Mouse (Mus musculus) forebrain, postnatal 0 days (tissue): Measurements from ENCODE around the gene Pabpn1l. TPM values are rescaled to one million over a fixed set of nuclear protein-coding genes. Genes with fewer than 3 reads are reported as not detected.
"Not testable (repeated sequence)": the region's sequence is repeated elsewhere in the genome, so short reads cannot be mapped to it uniquely, and the experiment has no call there.

Experiments
- ATAC-seq: fragments of 200-750 bp; cut with Nextera tagmentation; 2 replicates; pipeline ENCODE4 v1.8.0; 2017; ENCODE audit warnings: mild to moderate bottlenecking, moderate library complexity
- DNase-seq: peaks from one replicate; pipeline ENCODE4 v3.0.0-alpha.2; 2015
- H3K27ac ChIP-seq: fragments of 300-500 bp; sonication (generic); 2 replicates; pipeline ENCODE4 v1.5.1; 2014; ENCODE audit warnings: low read depth, mild to moderate bottlenecking, antibody characterized with exemption, low read length, moderate library complexity, mixed read lengths
- H3K27me3 ChIP-seq: fragments of 300-500 bp; sonication (generic); 2 replicates; pipeline ENCODE4 v1.6.1; 2014; ENCODE audit warnings: mild to moderate bottlenecking, low read length, mixed read lengths; ENCODE audit not compliant: insufficient read depth
- H3K36me3 ChIP-seq: fragments of 300-500 bp; sonication (generic); 2 replicates; pipeline ENCODE4 v1.6.1; 2014; ENCODE audit warnings: mild to moderate bottlenecking, moderate library complexity; ENCODE audit not compliant: insufficient read depth
- H3K4me1 ChIP-seq: fragments of 300-500 bp; sonication (generic); 2 replicates; pipeline ENCODE4 v1.6.1; 2014; ENCODE audit warnings: antibody characterized with exemption; ENCODE audit not compliant: insufficient read depth
- H3K4me2 ChIP-seq: fragments of 300-500 bp; sonication (generic); 2 replicates; pipeline ENCODE4 v1.6.1; 2014; ENCODE audit warnings: low read depth, mild to moderate bottlenecking, moderate library complexity
- H3K4me3 ChIP-seq: fragments of 300-500 bp; sonication (generic); 2 replicates; pipeline ENCODE4 v1.5.1; 2014; ENCODE audit warnings: low read depth, low read length, mixed read lengths
- H3K9ac ChIP-seq: fragments of 300-500 bp; sonication (generic); 2 replicates; pipeline ENCODE4 v1.6.1; 2014; ENCODE audit warnings: mild to moderate bottlenecking
- H3K9me3 ChIP-seq: fragments of 300-500 bp; sonication (generic); 2 replicates; pipeline ENCODE4 v1.6.1; 2016; ENCODE audit warnings: low read length
- CTCF ChIP-seq: sonication (generic); IDR thresholded peaks from 2 replicates; pipeline ENCODE4 v1.5.1; 2016; ENCODE audit warnings: antibody characterized with exemption, control low read depth, low read depth
- WGBS: fragments of 180-500 bp; shearing (Covaris S2); extraction: QIAGEN DNeasy Blood & Tissue Kit; methylation state at CpG from one replicate; pipeline ENCODE4 v1.1.7; 2014; 5-methylcytosine and 5-hydroxymethylcytosine counted together
- polyA plus RNA-seq: library from polyadenylated mRNA; unstranded; fragments of >200 nt; fragmentation: Nextera tagmentation; extraction: Ambion mirVana; gene quantifications from 2 replicates; pipeline ENCODE4 v1.2.1, GENCODE M21; 2015
- total RNA-seq: library from RNA; depleted of rRNA; stranded (reverse); fragments of >200 nt; gene quantifications from 2 replicates; pipeline ENCODE4 v1.2.3, GENCODE M21; 2014

Pabpn1l gene
- total and polyA plus RNA-seq, 2 experiments from 2014 or later: not detected

DNA sequence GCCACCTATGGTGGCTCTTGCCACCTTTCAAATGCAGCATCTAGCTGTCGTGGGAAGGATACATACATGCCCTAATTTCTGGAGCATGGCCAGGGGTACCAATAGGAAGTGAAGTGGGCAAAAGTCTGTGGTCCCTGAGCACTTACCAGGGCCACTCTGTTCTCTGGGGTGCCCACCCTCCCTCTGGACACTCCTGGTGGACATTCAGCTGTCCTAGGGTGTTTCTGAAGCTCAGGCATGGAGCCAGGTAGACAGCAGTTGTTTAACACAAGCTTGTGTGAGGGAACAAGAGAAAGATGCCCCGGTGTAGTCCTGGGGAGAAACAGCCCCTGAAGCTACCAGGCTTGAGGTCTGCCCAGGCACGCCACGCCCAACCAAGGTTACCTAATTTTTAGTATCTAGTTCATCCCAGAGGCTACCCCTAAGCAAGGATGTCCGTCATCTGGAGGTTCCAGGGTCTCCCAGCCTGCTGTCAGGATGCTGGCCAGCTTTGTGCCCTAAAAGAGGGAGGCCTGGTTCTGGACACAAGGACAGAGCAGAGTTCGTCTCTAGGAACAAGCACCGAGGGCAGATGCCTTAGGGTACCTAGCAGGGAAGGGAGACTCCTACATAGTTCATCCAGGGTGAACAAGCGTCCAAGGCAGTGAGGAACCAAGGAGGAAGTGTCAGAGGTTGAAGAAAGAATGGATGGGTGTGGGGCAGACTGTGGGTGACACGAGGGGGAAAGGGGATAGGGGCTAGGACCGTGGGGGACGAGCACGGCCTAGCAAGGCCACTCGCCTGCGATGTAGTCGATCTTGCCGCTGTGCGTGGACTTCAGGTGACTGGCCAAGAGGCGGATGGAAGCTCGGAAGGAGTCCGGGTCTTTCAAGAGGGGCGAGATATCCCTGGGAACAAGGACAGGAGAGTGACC is 46.5 kb downstream of the Pabpn1l start:
- 14% methylated on average over 21 of the region's 21 CpGs for WGBS
- no peak for TF ChIP-seq CTCF
- H3K27me3 ChIP-seq: no peaks in the 10 kb centered on the region
- H3K4me3 ChIP-seq: peak overlapping the region; percentile 53
- no peaks in the 10 kb centered on the region for H3K9me3 ChIP-seq
- peak overlapping the region; percentile 36 for H3K27ac ChIP-seq
- peaks cover 20% of the 10 kb centered on the region for H3K4me1 ChIP-seq
- H3K9ac ChIP-seq: peak overlapping the region; percentile 61
- peaks cover 16% of the 10 kb centered on the region for H3K36me3 ChIP-seq
- peak overlapping the region; percentile 66 for H3K4me2 ChIP-seq
- peak; percentile 19 for ATAC-seq
- no peak for DNase-seq

DNA sequence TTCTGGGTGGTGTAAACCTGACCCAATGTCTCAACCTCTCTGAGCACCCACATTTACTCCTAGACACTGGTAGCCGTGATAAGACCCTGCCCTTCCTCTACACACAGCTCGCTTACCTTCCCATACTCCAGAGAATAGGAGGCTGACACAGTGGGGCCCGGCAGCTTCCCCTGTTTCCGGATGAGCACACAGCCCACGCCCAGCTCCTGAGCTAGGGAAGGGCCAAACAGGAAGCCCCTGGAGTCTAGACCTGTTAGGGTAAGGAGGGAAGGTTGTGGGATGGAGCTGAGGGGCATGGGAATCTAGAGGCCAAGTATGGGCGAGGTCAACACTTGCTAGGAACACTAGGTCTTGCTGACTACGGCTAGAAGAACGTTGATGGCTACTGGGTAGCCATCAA is 47.3 kb downstream of the Pabpn1l start:
- H3K9ac ChIP-seq: no peak overlapping the region
- H3K9me3 ChIP-seq: no peaks in the 10 kb centered on the region
- H3K36me3 ChIP-seq: peaks cover 16% of the 10 kb centered on the region
- H3K27me3 ChIP-seq: no peaks in the 10 kb centered on the region
- no peak overlapping the region for H3K27ac ChIP-seq
- H3K4me2 ChIP-seq: peak overlapping the region; percentile 66
- TF ChIP-seq CTCF: no peak
- DNase-seq (no peak), ATAC-seq (no peak)
- peak overlapping the region; percentile 53; the same call in 1 of the 2 replicates for H3K4me3 ChIP-seq
- 82% methylated on average over 8 of the region's 8 CpGs for WGBS
- H3K4me1 ChIP-seq: peaks cover 20% of the 10 kb centered on the region

DNA sequence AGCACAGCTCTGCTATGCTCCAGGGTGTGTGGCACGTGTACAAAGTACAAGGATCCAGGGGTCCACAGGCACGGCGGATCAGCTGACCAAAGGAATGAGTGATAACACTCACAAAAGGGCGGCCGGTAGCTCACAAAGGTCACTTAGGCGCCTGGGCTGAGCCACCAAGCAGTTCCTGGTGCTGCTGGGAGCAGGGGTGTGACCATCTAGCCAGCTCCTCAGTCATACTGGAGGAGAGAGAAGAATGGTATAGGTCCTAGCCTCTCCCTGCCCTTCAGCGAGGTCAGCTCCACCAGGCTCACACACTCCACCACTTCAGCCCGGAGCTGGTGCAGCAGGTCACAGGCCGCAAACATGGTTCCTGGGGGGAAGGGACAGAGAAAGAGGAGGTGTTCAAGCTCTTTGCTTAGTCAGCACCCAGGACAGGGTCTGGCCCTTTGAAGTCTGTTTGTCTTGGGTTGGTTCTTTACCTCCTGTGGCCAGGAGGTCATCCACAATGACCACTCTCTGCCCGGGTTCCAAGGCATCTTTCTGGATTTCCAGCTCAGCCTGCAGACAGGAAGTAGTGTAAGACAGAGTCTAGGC is 47.8 kb downstream of the Pabpn1l start:
- H3K4me2 ChIP-seq: peak overlapping the region; percentile 66

DNA sequence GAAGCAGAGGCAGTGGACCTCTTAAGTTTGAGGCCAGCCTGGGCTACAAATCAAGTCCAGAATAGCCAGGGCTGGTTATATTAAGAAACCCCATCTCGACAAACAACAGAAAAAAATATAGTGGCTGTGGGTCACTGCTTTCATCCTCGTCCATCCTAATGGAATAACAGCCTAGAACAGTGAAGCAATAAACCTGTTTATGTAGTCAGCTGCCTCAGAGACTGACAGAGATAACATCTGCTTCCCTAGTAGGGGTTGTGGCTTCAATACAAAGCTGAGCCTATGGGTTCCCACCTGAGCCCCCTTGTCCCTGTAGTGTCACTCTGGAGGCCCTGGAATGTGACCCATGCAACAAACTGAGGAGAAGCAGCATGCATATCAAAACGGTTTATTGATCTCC is 48.3 kb downstream of the Pabpn1l start:
- WGBS: 74% methylated on average over 3 of the region's 3 CpGs
- Histone ChIP-seq H3K4me2 (no peak overlapping the region), H3K4me1 (peaks cover 20% of the 10 kb centered on the region), H3K9me3 (no peaks in the 10 kb centered on the region), H3K27me3 (no peaks in the 10 kb centered on the region), H3K9ac (no peak overlapping the region), H3K36me3 (peaks cover 16% of the 10 kb centered on the region), H3K4me3 (no peak overlapping the region), H3K27ac (no peak overlapping the region)
- DNase-seq (no peak), ATAC-seq (no peak)
- no peak for TF ChIP-seq CTCF

More for the DNA sequence above, 47.8 kb downstream of the Pabpn1l start:
- WGBS: 65% methylated on average over 10 of the region's 10 CpGs
- Histone ChIP-seq H3K4me1 (peaks cover 20% of the 10 kb centered on the region), H3K4me3 (no peak overlapping the region), H3K36me3 (peaks cover 16% of the 10 kb centered on the region), H3K9me3 (no peaks in the 10 kb centered on the region), H3K9ac (no peak overlapping the region), H3K27me3 (no peaks in the 10 kb centered on the region), H3K27ac (no peak overlapping the region)
- ATAC-seq (no peak), DNase-seq (no peak)
- no peak for TF ChIP-seq CTCF

DNA sequence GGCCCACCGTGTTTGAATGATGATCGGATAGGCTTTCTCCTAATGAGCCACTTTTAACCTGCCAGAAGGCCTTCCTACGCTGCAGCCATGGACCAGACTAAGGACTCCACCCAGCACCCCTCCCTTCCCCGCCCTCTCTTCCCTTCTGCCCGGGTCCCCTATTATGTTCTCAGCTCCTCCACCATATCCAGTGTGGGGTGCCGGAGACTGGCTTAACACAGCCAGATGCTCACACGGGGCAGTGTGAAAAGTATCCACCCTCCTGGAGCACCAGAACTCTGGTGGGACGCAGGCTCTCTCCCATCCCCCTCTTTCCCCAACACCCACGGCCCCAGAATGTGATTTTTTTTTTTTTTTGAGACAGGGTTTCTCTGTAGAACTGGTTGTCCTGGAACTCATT is 49.0 kb downstream of the Pabpn1l start:
- whole genome bisulfite sequencing: 49% methylated on average over 9 of the region's 9 CpGs
- H3K9me3 ChIP-seq: no peaks in the 10 kb centered on the region
- no peak for TF ChIP-seq CTCF
- DNase-seq (no peak), ATAC-seq (no peak)
- no peak overlapping the region for H3K9ac ChIP-seq
- no peak overlapping the region for H3K4me2 ChIP-seq
- peaks cover 16% of the 10 kb centered on the region for H3K36me3 ChIP-seq
- peaks cover 22% of the 10 kb centered on the region for H3K4me1 ChIP-seq
- H3K27ac ChIP-seq: 0 out of 2 replicates have a peak overlapping the region, but pooled peaks have one; percentile 9
- H3K27me3 ChIP-seq: no peaks in the 10 kb centered on the region
- no peak overlapping the region for H3K4me3 ChIP-seq

DNA sequence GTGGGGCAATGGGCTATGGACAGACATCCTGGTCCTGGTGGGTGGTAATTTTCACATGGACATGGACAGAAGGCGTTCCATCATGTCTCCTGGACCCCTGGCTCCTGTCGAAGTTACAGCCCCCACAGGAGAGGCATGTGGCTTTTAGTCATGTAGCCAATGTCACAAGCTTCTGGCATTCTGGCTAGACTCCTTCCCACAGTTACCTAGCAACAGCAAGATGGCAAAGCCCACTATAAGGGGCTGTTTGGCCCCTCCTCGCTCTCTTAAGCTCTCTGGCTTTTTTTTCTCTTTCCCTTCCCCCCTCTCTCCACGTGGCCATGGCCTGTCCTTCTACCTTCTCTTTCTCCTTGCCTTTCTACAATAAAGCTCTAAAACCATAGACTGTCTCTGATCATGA is 49.4 kb downstream of the Pabpn1l start:
- not testable (repeated sequence) for H3K4me2 ChIP-seq, H3K4me3 ChIP-seq, H3K27me3 ChIP-seq, H3K9ac ChIP-seq, H3K9me3 ChIP-seq
- peaks cover 16% of the 10 kb centered on the region for H3K36me3 ChIP-seq
- WGBS: 31% methylated on average over 4 of the region's 4 CpGs
- H3K27ac ChIP-seq: peak overlapping the region; percentile 2; the same call in 1 of the 2 replicates
- DNase-seq (peak; percentile 50), ATAC-seq (peak; percentile 7; the same call in 1 of the 2 replicates)
- H3K4me1 ChIP-seq: peaks cover 24% of the 10 kb centered on the region

DNA sequence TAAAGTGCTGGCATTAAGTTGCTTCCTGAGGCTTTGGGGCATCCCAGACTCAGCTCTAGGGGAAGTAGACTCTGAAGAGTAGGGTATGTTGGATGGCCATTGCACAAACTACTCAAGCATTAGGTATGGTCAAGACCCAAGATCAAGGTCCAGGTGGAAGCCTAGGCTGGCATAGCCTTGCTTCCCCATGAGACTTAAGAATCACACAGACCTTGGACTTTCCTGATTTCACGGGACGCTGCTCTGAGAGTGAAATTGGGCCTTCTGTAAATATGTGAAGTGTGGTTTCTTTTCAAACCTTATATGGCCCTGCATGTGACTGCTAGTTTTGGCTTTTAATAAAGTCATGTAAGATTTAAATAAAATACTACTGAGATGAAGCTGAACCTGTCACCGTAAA is 49.8 kb downstream of the Pabpn1l start:
- no peak for ATAC-seq
- 81% methylated on average over 3 of the region's 3 CpGs for WGBS
- no peak for TF ChIP-seq CTCF
- DNase-seq: no peak
- peak overlapping the region; percentile 2; the same call in 1 of the 2 replicates for H3K27ac ChIP-seq
- no peaks in the 10 kb centered on the region for H3K27me3 ChIP-seq
- peaks cover 16% of the 10 kb centered on the region for H3K36me3 ChIP-seq
- no peak overlapping the region for H3K9ac ChIP-seq
- H3K4me3 ChIP-seq: no peak overlapping the region
- no peak overlapping the region for H3K4me2 ChIP-seq
- peaks cover 24% of the 10 kb centered on the region for H3K4me1 ChIP-seq
- H3K9me3 ChIP-seq: no peaks in the 10 kb centered on the region
